Mouse (Mus musculus) myocyte (in vitro differentiated cells): ENCODE results near the gene 4931414P19Rik.

Experiments used
- MAX ChIP-seq: IDR thresholded peaks from one replicate; pipeline ENCODE4 v1.6.1; 2011; ENCODE audit warnings: low read depth, mild to moderate bottlenecking, control low read depth
- POLR2AphosphoS2 ChIP-seq: IDR thresholded peaks from one replicate; pipeline ENCODE4 v1.6.1; 2011; ENCODE audit warnings: low read depth, control low read depth; ENCODE audit not compliant: insufficient read length

DNA sequence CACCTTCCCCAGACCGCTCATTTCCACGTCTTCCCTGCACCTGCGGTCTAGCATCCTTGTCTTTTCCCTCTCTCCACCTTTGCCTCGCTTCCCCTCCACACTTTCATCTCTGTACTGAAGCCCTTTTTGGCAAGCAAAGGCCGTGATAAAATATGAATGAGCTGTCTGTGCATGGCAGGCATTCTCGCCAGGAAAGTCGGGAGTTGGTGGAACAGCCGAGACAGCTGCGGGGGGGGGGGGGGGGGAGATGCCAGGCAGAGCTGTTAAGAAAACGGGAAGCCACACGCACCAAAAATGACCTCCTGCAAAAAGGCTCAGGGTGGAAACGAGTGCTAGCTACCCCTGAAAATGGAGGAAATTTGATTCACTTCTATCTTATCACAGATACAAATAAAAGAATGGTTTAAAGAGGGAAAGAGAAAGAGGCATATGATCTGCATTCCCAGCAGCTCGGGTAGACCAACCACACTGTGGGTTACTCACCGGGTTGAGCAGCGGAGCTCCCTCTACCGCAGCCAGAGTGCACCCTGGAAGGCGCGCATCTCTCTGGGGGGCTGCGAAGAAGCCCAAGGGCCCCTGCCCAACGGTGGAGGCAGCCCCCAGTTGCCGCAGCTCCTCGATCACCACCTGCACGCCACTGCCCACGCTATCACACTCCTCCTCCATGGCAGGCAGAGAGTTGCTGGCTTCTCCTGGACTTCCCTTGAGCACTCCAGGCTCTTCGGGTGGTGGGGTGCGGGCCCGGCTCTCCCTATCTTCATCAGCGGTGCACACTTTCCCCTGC lies 11.0 kb downstream of the 4931414P19Rik start:
- TF ChIP-seq POLR2AphosphoS2 (no peak), MAX (no peak)
